Mouse (Mus musculus) C2C12 (cell line): ENCODE measurements around the gene Ubr7.

Experiments
- CEBPB ChIP-seq: IDR thresholded peaks from one replicate; pipeline ENCODE4 v1.6.1; 2011; ENCODE audit warnings: low read depth, mild to moderate bottlenecking, control low read depth, moderate library complexity
- CTCF ChIP-seq: IDR thresholded peaks from one replicate; pipeline ENCODE4 v1.5.1; 2011; ENCODE audit not compliant: control insufficient read depth, insufficient read depth, insufficient read length
- FOSL1 ChIP-seq: IDR thresholded peaks from one replicate; pipeline ENCODE4 v1.8.0; 2011; ENCODE audit warnings: mild to moderate bottlenecking, low read length; ENCODE audit not compliant: poor library complexity, insufficient read depth, severe bottlenecking
- MAX ChIP-seq: IDR thresholded peaks from one replicate; pipeline ENCODE4 v1.6.1; 2011; ENCODE audit warnings: mild to moderate bottlenecking, control low read depth
- MYOD1 ChIP-seq: IDR thresholded peaks from one replicate; pipeline ENCODE4 v1.6.1; 2011; ENCODE audit warnings: low read depth; ENCODE audit not compliant: control insufficient read depth, insufficient read length
- MYOG ChIP-seq: IDR thresholded peaks from one replicate; pipeline ENCODE4 v1.6.1; 2011; ENCODE audit not compliant: control insufficient read depth, insufficient read length; ENCODE audit errors: extremely low read depth
- USF1 ChIP-seq: IDR thresholded peaks from one replicate; pipeline ENCODE4 v1.6.1; 2011; ENCODE audit warnings: low read depth, mild to moderate bottlenecking, control low read depth, moderate library complexity

GRCm38 (mm10) chr12:102708220-102708619, 49.5 kb upstream of the Ubr7 start:
- TF ChIP-seq CTCF, result peak; percentile 23
- TF ChIP-seq MYOG, result no peak
- no peak for TF ChIP-seq MYOD1
- no peak for TF ChIP-seq MAX
- no peak for TF ChIP-seq USF1
- no peak for TF ChIP-seq CEBPB
- no peak for TF ChIP-seq FOSL1
